Mouse (Mus musculus): ENCODE measurements around the gene Samd7. TPM values are rescaled to one million over a fixed set of nuclear protein-coding genes. Genes with fewer than 3 reads are reported as not detected.
"Not testable (repeated sequence)": the region's sequence is repeated elsewhere in the genome, so short reads cannot be mapped to it uniquely, and the experiment has no call there.

The Samd7 gene
- not detected for total RNA-seq (2021)

DNA sequence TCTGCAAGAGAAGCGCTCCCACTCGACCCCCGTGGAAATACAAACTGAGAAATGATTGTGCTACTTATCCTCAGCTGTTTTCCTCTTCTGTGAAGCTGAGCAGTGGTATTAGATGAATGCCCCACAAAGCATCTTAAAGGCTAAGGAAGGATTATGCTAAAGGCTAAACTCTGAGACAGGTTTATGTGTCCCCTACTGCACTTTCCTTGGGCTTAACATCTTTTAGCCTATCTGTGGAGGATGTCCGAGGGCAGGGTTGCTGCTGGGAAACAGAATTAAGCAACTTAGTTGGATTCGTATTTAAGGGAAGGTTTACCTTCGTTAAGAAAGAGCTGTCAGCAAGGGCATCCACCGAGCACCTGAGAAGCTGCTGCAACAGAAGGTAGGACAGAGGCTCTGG lies at the start of gene Samd7:
Gene Samd7, plus strand, starts transcription at position 288 of the 400 bp plus-strand sequence.
- intact Hi-C loops (cut with DNase I) = no loop called here
- no peak for DNase-seq (ENCODE audit: low spot score in 2 of 2)

DNA sequence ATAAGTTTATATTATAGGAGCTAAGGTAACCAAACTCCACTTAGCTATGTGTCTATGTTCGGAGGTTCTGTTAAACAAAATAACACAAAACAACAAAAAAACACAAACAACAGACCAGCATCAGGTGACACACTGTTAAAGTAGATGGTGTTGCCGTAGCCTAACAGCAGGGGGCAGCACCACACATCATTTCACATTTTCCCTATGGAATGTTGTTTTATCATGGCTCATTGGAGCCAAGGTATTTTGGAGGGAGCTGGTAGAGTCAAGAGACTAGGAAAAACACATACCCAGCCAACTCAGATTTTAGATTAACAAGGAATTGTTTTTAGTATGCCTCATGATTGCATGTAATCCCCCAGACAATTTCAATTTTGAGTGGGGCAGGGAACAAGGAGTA lies 49.7 kb upstream of the Samd7 start:
- intact Hi-C loops (cut with DNase I) = loop anchor here (2.0 kb wide), 1 partner anchor 96 kb away; the partner anchor contains the start of gene Sec62

DNA sequence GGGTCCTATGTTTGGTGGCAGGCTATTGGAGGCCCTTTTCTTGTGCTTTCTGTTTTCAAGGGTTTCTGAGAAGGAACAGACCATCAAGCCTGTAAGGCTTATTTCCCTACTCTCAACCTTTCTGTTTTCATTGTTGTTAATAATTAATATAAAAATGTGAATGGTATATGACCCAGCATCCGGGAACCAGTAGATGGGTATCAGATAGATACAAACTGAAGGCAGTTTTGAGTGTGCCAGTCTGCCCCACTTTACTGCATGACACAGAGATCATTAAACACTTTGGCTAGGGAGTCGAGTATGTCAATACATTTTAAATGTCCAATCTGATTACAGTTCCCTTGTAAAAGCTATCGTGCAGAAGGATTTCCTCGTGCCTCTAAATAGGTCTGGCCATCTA lies 48.2 kb upstream of the Samd7 start:
- intact Hi-C loops (cut with DNase I) = loop anchor here (2.0 kb wide), 1 partner anchor 95 kb away; the partner anchor contains the start of gene Sec62
- DNase-seq (ENCODE audit: low spot score in 2 of 2) = no peak

More for the DNA sequence above, 49.7 kb upstream of the Samd7 start:
- peak; percentile 48 to 66 for DNase-seq (ENCODE audit: low spot score in 2 of 2)

DNA sequence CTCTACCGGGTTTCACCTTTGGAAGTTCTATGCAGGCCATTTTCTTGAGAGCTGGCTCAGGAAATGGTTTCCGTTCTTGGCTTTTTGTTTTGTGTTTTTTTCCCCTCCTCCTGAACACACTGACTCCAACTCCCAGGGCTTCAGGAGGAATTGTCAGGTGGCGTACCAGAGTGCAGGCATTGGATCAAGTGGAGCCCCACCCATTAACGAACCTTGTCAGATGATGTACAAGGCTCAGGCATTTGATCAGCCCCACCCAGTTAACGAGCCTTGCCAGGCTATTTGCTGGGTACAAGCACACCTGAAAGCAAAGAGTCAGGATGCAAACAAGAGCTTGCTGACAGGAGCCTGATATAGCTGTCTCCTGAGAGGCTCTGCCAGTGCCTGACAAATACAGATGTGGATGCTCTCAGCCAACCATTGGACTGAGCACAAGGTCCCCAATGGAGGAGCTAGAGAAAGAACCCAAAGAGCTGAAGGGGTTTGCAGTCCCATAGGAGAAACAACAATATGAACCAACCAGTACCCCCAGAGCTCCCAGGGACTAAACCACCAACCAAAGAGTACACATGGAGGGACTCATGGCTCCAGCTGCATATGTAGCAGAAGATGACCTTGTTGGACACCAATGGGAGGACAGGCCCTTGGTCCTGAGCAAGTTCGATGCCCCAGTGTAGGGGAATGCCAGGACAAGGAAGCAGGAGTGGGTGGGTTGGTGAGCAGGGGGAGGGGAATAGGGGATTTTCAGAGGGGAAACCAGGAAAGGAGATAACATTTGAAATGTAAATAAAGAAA lies 46.2 kb upstream of the Samd7 start, which contains the start of gene Lrrc31:
Gene Lrrc31, minus strand, starts transcription at position 133 of the 795 bp plus-strand sequence.
- DNase-seq (ENCODE audit: low spot score in 2 of 2); intact Hi-C loops (cut with DNase I): not testable (repeated sequence)

DNA sequence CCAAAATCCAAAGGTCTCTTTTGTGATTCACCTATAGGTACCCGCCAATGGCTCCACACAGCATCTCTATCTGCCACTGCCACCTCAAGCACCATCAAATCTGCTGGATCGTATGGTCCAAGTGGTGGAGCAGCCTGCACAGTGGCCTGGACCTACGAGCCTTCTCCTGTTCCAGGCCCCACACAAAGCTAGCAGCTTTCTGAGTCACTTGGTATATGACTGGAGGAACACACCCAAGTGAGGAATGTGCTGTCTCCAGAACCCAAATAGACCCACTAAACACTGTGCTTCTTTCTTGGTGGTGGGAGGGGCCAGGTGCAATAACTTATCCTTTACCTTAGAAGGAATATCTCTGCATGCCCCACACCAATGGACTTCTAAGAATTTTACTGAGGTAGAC lies 40.1 kb upstream of the Samd7 start:
- DNase-seq (ENCODE audit: low spot score in 2 of 2) = no peak
- intact Hi-C loops (cut with DNase I) = no loop called here

DNA sequence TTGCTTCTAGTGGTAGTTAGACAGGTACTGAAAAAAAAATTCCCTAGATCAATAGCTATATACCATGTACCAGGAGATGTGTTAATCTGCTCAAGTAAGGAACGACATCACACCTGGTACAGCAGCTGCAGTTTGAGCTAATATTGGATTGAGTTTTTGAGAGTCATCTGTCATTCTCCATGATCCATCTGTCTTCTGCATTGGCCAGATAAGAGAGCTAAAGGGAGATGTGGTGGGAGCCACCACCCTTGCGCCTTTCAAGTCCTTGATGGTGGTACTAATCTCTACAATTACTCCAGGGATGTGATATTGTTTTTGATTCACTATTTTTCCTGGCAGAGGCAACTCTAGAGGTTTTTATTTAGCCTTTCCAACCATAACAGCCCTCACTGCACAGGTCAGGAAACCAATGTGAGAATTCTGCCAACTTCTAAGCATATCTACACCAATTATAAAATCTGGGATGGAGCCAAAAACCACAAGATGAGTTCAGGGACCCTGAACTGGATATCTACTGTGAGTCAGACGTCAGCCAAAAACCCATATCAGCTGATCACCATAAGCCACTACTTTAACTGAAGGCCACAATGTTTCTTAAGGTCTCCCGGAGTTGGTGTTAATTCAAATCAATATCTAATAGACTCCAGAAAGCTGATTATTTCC lies 39.3 kb upstream of the Samd7 start:
- intact Hi-C loops (cut with DNase I) = no loop called here
- DNase-seq (ENCODE audit: low spot score in 2 of 2) = no peak

DNA sequence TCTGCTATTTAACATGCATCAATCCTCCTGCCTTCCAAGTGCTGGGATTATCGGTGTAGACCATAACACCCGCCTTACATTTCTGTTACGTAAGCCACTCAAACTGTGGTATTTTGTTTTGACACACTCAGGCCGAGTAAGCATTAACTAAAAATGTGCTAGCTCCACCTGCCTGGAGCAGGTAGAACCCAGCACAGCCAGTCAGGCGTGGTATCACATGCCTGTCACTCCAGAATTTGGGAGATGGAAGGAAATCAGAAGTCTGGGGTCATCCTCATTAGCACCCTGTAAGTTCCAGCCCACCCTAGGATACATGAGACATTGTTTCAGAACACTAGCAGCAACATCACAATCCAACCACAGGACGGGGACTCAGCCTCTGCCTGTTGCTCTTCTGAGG lies 35.9 kb upstream of the Samd7 start:
- intact Hi-C loops (cut with DNase I) = no loop called here
- DNase-seq (ENCODE audit: low spot score in 2 of 2) = no peak

DNA sequence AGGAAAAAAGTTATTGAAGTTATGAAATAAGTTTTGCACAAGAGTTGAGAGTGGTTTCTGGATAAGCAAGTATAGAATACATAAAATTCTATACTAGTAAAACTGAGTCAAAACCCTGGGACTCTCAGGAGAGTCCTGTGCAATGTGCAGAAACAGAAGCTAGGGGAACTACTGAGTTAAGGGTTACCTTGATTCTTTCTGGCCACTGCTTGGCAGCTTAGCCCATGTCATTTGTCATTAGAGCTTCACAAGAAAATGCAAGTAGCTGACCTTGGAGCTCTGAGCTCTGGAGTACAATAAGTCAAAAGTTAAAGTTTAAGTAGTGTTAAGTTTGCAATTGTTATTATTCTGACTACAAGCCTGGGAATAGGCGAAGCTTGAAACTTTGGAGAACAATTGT lies 32.8 kb upstream of the Samd7 start:
- intact Hi-C loops (cut with DNase I) = no loop called here
- DNase-seq (ENCODE audit: low spot score in 2 of 2) = no peak

DNA sequence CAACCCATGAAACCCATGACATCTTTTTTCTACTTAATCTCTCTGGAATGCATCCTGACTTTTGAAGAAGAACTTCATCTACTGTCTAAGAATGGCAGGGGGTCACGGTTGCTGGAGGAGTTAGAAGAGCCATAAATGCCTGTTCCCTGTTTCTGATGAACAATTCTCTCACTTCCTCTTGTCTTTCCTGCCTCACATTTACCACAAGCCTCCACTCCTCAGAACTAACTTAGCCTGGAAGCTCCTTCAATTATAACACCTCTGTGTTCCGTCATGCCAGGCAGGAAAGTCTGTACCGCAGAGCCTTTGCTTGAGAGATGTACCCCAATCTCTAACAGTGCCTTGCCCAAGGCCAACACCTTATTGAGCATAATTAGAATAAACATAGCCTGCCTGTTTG lies 27.4 kb upstream of the Samd7 start:
- DNase-seq (ENCODE audit: low spot score in 2 of 2) = no peak
- intact Hi-C loops (cut with DNase I) = no loop called here

DNA sequence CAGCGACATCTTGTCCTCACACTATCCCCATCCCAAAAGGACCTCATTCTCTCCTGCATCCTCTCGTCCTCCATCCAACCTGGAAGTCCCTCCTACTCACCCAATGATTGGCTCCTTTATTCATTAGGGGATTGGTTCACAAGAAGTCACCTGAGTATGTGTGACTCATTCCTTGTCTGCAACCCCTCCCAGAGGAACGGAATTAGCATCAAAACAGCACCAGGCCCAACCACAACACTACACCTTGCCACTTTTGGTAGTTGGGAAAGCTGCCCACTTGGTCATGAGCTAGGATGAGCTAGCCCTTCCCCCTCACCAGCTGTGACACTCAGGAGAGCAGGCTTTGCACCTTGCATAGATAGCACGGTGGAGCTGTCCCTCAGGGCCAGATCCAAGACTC lies 24.1 kb upstream of the Samd7 start:
- intact Hi-C loops (cut with DNase I) = no loop called here
- no peak for DNase-seq (ENCODE audit: low spot score in 2 of 2)

DNA sequence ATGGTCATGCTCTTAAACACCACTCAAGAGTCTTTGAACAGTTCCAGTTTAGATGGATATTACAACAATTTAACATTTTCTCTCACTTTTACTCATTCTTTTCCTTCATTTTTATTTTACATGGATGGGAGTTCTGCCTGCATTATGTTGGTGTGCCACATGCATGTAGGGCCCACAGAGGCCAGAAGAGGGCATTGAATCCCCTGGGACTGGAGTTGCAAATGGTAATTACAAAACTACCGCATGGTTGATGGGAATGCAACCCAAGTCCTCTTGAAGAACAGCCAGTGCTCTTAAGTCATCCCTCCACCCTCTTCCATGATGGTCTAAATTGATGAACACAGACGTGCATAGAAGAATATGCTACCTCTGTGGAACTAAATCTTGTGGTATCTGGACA lies 23.6 kb upstream of the Samd7 start:
- DNase-seq (ENCODE audit: low spot score in 2 of 2) = no peak
- intact Hi-C loops (cut with DNase I) = no loop called here

DNA sequence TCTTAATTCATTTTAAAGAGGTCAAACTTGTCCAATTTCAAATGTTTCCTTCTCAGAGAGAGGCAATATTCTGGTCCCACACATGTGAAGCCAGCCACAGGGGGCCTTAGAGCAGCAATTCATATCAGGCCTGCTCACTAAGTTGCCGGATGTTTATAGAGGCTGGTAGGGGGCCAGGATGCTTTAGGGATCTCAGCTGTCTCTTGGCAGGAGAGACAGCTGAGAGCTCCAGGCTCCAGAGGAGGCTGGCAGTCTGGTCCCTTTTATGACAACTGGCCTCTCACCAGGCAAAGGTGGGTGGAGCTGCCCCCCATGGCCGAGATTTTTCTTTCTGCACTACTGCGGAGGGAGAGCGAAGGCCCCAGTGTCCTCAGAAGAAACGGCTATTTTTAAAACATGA lies 22.9 kb upstream of the Samd7 start:
- DNase-seq (ENCODE audit: low spot score in 2 of 2) = no peak
- intact Hi-C loops (cut with DNase I) = no loop called here

DNA sequence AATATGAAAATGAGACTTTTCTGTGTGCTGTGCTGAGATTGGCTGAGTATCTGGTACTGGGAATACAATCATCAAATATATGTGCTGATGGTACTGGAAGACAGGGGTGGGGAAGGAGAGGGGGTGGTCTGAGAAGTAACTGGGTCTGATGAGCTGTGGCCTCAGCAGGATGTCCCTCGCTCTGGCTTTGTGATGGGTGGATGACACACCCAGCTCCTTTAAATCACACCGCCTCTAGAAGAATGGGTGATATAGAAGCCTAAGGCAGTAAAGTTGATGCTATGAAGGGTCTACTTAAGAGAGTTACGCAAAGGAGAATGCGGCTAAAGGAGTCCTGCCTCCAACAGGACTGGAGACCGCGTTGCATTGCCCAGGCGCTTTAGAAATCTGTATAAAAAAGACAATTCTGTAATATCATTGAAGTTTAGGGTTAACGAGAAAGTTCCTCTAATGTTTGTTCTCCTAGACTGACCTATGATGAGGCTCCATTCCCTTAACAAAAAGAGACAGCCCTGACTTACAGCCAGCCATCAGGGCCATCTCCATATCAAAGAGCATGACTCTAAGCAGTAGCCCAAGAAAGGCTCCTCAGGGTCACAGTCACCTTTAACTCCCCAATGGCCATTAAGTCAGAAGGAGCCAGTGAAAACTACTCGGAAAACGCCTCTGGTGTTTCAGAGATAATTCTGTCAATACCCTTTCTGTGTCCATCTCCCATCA lies 21.8 kb upstream of the Samd7 start:
- DNase-seq (ENCODE audit: low spot score in 2 of 2) = no peak
- intact Hi-C loops (cut with DNase I) = no loop called here

DNA sequence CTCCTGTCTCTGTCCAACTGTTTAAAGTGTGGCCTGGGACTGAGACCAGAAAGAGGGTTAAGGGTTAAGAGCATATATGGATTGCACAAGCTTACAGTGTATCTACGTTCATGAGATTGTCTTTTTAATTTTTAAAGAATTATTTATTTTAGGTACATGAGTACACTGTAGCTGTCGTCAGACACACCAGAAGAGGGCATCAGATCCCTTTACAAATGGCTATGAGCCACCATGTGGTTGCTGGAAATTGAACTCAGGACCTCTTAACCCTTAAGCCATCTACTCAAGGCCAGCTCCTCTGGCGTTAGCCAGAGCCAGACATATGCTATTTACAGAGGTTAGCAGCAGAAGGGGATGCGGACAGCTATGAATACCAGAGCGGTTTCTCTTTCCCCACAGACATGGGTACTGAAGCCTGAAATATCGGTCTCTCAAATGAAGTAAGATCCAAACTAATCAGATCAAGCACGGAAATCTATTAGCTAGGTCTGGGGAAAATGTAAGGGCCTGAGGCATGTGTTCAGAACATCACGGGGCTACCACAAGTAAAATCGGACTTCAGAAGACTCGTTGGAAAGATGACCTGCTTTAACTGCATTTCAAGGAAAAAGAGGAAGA lies 21.1 kb upstream of the Samd7 start:
- no peak for DNase-seq (ENCODE audit: low spot score in 2 of 2)
- intact Hi-C loops (cut with DNase I) = no loop called here

DNA sequence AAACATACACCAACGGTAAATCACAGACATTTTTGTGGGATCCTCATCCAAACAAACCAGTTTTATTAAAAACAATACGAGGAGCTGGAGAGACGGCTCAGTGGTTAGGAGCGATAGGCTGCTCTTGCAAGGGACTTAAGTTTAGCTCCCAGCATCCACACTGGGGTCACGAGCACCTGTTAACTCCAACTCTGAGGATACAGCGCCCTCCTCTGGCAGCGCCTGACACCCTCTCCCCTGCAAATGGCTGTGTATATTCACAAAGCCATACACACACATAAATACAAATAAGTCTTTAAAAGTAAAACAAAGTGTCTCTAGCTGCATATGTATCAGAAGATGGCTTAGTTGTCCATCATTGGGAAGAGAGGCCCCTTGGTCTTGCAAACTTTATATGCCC lies 20.6 kb upstream of the Samd7 start:
- DNase-seq (ENCODE audit: low spot score in 2 of 2) = no peak
- intact Hi-C loops (cut with DNase I) = no loop called here

DNA sequence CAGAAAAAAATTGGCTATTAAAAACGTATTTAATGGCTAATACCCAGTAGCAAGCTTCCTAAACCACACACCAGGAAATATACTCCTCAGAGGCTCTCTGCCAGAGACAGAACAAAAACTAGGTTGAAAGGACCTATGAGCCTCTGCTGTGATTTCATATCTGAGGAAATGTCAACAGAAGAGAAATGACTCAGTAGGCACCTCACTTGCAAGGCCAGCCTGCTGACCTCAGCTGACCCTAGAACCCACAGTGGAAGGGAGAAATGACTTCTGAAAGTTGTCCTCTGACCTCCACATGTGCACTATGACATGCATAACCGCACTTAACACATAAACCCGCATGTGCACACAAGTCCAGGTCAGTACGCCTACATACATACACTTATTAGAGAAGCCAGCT lies 18.9 kb upstream of the Samd7 start:
- intact Hi-C loops (cut with DNase I) = no loop called here

DNA sequence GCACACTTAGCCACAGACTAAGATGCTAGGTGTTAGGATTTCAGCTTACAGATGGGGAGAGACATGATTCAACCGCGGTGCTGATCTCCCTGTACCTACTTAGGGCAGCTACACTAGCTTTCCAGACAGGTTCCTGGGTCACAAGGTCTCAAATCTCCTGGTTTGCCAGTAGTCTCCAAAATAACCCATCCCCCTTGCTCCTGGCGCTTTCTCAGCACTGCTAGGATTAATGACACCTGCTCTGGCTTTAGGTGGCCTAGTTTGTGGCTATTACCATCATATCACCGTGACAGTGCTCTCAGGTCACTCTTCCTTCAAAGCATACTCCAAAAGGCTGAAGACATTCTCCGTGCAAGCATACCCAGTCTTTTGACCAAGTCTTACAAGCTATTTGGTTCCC lies 17.0 kb upstream of the Samd7 start:
- intact Hi-C loops (cut with DNase I) = no loop called here
- no peak for DNase-seq (ENCODE audit: low spot score in 2 of 2)

More for the DNA sequence above, 18.9 kb upstream of the Samd7 start:
- no peak for DNase-seq (ENCODE audit: low spot score in 2 of 2)

DNA sequence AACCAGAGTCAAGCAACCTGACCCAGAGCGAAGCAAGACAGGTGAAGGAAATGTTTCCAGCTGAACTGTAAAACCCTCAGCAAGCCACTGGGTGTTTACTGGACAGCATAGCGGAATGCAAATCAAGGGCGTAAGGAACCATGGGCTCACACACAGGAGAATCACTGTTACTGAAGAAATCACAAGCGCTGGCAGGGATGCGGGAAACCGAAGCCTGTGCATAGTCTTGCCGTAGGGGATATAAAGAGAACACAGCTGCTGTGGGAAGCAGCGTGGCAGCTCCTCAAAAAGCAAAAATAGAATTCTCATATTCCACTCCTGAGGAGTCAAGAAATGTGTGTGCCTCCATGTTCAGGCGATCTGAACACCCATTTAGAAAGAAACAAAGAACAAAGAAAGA lies 9.3 kb upstream of the Samd7 start:
- intact Hi-C loops (cut with DNase I) = loop anchor here (2.0 to 5.0 kb wide), 2 partner anchors 40 to 56 kb away; partner anchors contain the start of gene Sec62
- peak; percentile 54 to 88 for DNase-seq (ENCODE audit: low spot score in 2 of 2)

DNA sequence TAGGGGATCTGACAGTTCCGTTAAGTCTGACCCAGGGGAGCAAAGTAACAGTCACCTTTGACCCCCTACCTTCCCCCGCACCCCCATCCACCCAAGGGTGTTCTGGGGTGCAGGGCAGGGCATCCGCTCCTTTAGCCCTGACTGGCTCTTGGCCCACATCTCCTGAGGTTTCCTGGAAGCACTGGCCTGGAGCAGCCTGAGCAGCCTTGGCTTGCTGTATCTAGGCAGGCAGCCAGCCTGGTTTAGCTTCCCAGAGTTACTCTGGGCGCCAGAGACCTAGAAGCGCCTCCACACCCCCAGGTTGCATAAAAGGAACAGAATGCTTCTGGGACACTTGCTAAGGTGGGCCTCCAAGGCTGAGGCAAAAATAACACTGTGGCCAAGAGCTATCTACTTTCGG lies 4.8 kb upstream of the Samd7 start:
- peak in 1 of 2 experiments; percentile 62 for DNase-seq (ENCODE audit: low spot score in 2 of 2)
- intact Hi-C loops (cut with DNase I) = no loop called here

DNA sequence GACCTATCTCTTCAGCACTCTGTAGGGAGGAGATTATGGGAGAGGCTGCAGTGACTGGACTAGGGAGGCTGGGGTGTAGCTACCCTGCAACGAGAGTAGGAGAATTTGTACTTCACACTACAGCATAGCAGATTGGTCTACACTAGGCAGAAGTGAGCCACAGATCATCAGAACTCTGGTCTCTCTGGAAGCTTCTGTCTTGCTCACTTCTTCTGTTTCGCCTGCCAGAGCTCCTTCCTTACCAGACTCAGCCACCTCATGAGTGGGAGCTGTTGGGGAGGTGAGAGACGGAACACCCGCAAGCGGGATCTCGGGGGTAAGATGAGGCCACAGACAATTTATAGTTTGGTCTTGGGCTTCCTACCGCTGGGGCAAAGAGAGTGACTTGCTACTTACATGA lies 3.2 kb upstream of the Samd7 start:
- peak in 1 of 2 experiments; percentile 59 for DNase-seq (ENCODE audit: low spot score in 2 of 2)
- intact Hi-C loops (cut with DNase I) = no loop called here
